Mouse (Mus musculus) skeletal muscle tissue, postnatal 0 days (tissue): ENCODE measurements around the gene Sall4. TPM values are rescaled to one million over a fixed set of nuclear protein-coding genes. Genes with fewer than 3 reads are reported as not detected.

Source experiments
- polyA plus RNA-seq: library from polyadenylated mRNA; unstranded; fragments of >200 nt; fragmentation: Nextera tagmentation; extraction: Ambion mirVana; gene quantifications from 2 replicates; pipeline ENCODE4 v1.2.1, GENCODE M21; 2015

Gene Sall4
- polyA plus RNA-seq, result 0.23 and 0.78 TPM in 2 replicates

GRCm38 (mm10) chr2:168767582-168767981 lies at the start of gene Sall4:
Sall4 (minus strand) TSS chr2:168767943.

GRCm38 (mm10) chr2:168742059-168742627 lies 25.6 kb downstream of the Sall4 start, which contains the start of gene Atp9a:
Atp9a (minus strand) TSS chr2:168742409.

Other genes with a start within 250 kb of the Sall4 start
- gene Nfatc2, start 166.3 kb downstream of the Sall4 start, polyA plus RNA-seq, result 9.4 and 10.3 TPM in 2 replicates
- 37.5 and 42.4 TPM in 2 replicates for gene Atp9a, start 25.5 kb downstream of the Sall4 start, polyA plus RNA-seq
- gene Zfp64, start 187.6 kb upstream of the Sall4 start, polyA plus RNA-seq, result 12.8 and 14.0 TPM in 2 replicates